Mouse (Mus musculus): ENCODE measurements around the gene Gramd1b.

The Gramd1b gene

GRCm38 (mm10) chr9:40422368-40423057, 108.7 kb downstream of the Gramd1b start:
- DNase-seq, result peak; percentile 16

GRCm38 (mm10) chr9:40420652-40421335, 110.4 kb downstream of the Gramd1b start:
- DNase-seq, result peak; percentile 16

GRCm38 (mm10) chr9:40418803-40419202, 112.4 kb downstream of the Gramd1b start:
- DNase-seq, result peak; percentile 56

GRCm38 (mm10) chr9:40416150-40416549, 115.0 kb downstream of the Gramd1b start:
- no peak for DNase-seq

GRCm38 (mm10) chr9:40414904-40415766, 116.0 kb downstream of the Gramd1b start:
- DNase-seq, result peak; percentile 70

- peak; percentile 81 for DNase-seq
Observed at GRCm38 (mm10) chr9:40414498-40414903, 116.7 kb downstream of the Gramd1b start.

- no peak for DNase-seq
Observed at GRCm38 (mm10) chr9:40413601-40414000, 117.6 kb downstream of the Gramd1b start.

- no peak for DNase-seq
Observed at GRCm38 (mm10) chr9:40412931-40413330, 118.3 kb downstream of the Gramd1b start.

GRCm38 (mm10) chr9:40412246-40412645, 118.9 kb downstream of the Gramd1b start:
- DNase-seq, result no peak

GRCm38 (mm10) chr9:40410895-40411294, 120.3 kb downstream of the Gramd1b start:
- no peak for DNase-seq

GRCm38 (mm10) chr9:40409071-40409470, 122.1 kb downstream of the Gramd1b start:
- no peak for DNase-seq

- no peak for DNase-seq
Observed at GRCm38 (mm10) chr9:40408415-40408814, 122.8 kb downstream of the Gramd1b start.

- DNase-seq, result no peak
Observed at GRCm38 (mm10) chr9:40407876-40408275, 123.3 kb downstream of the Gramd1b start.

- no peak for DNase-seq
Observed at GRCm38 (mm10) chr9:40405804-40406203, 125.4 kb downstream of the Gramd1b start.

- no peak for DNase-seq
Observed at GRCm38 (mm10) chr9:40405263-40405662, 125.9 kb downstream of the Gramd1b start.

GRCm38 (mm10) chr9:40404637-40405036, 126.5 kb downstream of the Gramd1b start:
- no peak for DNase-seq

GRCm38 (mm10) chr9:40403750-40404149, 127.4 kb downstream of the Gramd1b start:
- no peak for DNase-seq

GRCm38 (mm10) chr9:40401818-40402217, 129.4 kb downstream of the Gramd1b start:
- DNase-seq, result no peak

GRCm38 (mm10) chr9:40400854-40401253, 130.3 kb downstream of the Gramd1b start:
- no peak for DNase-seq

GRCm38 (mm10) chr9:40400171-40400570, 131.0 kb downstream of the Gramd1b start:
- no peak for DNase-seq

- DNase-seq, result no peak
Observed at GRCm38 (mm10) chr9:40399359-40399932, 131.7 kb downstream of the Gramd1b start.

- no peak for DNase-seq
Observed at GRCm38 (mm10) chr9:40397471-40398245, 133.5 kb downstream of the Gramd1b start.
